ENCODE assay signal across 20 mouse cellular contexts in genomic region chr7:109627851-109628250, GRCm38 (mm10).
A peak's percentile ranks its signal among the peaks of the same experiment; 100 is the strongest.
DNase-seq lines count a peak whose midpoint lies in the region; TF ChIP-seq lines count a peak whose summit lies in the region.
"Had no signal": no experiment of that assay in that cellular context is flagged by ENCODE, and none has a peak within 500 bp of the region (broad histone marks: within the 10 kb centered on the region; RNA-seq: fewer than 3 reads in every experiment).

No protein-coding gene starts in this region.

- no peaks in the 10 kb centered on the region for H3K4me1 ChIP-seq in MEL (ENCODE audit: control insufficient read depth in 1 of 2, insufficient read depth in 2 of 2, low read length in 2 of 2)
- peaks cover 13% of the 10 kb centered on the region; the same call in 1 of the 2 replicates for H3K4me1 ChIP-seq in small intestine, adult 2 months (ENCODE audit: control insufficient read depth, insufficient read depth, insufficient read length, low read length)
- H3K4me1 ChIP-seq: forebrain, embryonic 13.5 days had no signal

- no peaks in the 10 kb centered on the region for H3K9me3 ChIP-seq in MEL (replicated peaks; ENCODE audit: insufficient read depth, low read length)
- H3K9me3 ChIP-seq: embryonic facial prominence, embryonic 13.5 days; forebrain, embryonic 13.5 days; G1E; heart, embryonic 10.5 days; hindbrain, embryonic 12.5 days had no signal

- H3K9ac ChIP-seq in MEL (ENCODE audit: control insufficient read depth, low read depth, low read length, poor library complexity, severe bottlenecking) = no peak overlapping the region
- H3K9ac ChIP-seq: embryonic facial prominence, embryonic 13.5 days; forebrain, embryonic 13.5 days; forebrain, postnatal 0 days; hindbrain, embryonic 12.5 days had no signal

- TF ChIP-seq RAD21 in MEL (IDR thresholded peaks at IDR 0.05; ENCODE audit: low read depth, low read length) = no peak

- no peak for TF ChIP-seq POLR2A in MEL (IDR thresholded peaks at IDR 0.05; ENCODE audit: control insufficient read depth in 1 of 2, insufficient read depth in 1 of 2, low read depth in 1 of 2, low read length in 2 of 2, poor library complexity in 1 of 2)
- TF ChIP-seq POLR2A in small intestine, adult 2 months (IDR thresholded peaks at IDR 0.05; ENCODE audit: low read depth, low read length) = no peak

- H3K27ac ChIP-seq in MEL (ENCODE audit: control insufficient read depth, low read depth, low read length) = no peak overlapping the region
- 0 out of 2 replicates have a peak overlapping the region, but pooled peaks have one; percentile 13 for H3K27ac ChIP-seq in small intestine, adult 2 months (ENCODE audit: insufficient read depth, low read depth, low read length)
- H3K27ac ChIP-seq: embryonic facial prominence, embryonic 13.5 days; forebrain, embryonic 13.5 days; hindbrain, embryonic 12.5 days had no signal

- no peaks in the 10 kb centered on the region for H3K27me3 ChIP-seq in MEL (ENCODE audit: control insufficient read depth in 1 of 2, insufficient read depth in 2 of 2, low read length in 2 of 2)
- no peaks in the 10 kb centered on the region for H3K27me3 ChIP-seq in small intestine, adult 2 months (ENCODE audit: control insufficient read depth, insufficient read depth, low read length)
- H3K27me3 ChIP-seq: embryonic facial prominence, embryonic 13.5 days; forebrain, embryonic 13.5 days; hindbrain, embryonic 12.5 days had no signal

- TF ChIP-seq EP300 in MEL (IDR thresholded peaks at IDR 0.05; ENCODE audit: low read depth in 1 of 2, low read length in 2 of 2) = no peak

- WGBS in small intestine, adult 2 months = 79% methylated on average over 2 of the region's 2 CpGs

- H3K4me3 ChIP-seq in MEL (ENCODE audit: control insufficient read depth in 1 of 2, insufficient read depth in 1 of 2, low read depth in 2 of 2, low read length in 2 of 2) = no peak overlapping the region
- H3K4me3 ChIP-seq in small intestine, adult 2 months (ENCODE audit: low read depth, low read length) = no peak overlapping the region
- H3K4me3 ChIP-seq: embryonic facial prominence, embryonic 13.5 days; forebrain, embryonic 13.5 days; heart, embryonic 10.5 days; hindbrain, embryonic 12.5 days had no signal

- TF ChIP-seq CTCF in MEL (IDR thresholded peaks at IDR 0.05 in 2 of 3, conservative IDR thresholded peaks at IDR 0.05 in 1 of 3; ENCODE audit: control insufficient read depth in 1 of 3, insufficient read depth in 1 of 3, low read depth in 2 of 3, low read length in 3 of 3, poor library complexity in 1 of 3, severe bottlenecking in 1 of 3) = no peak
- no peak for TF ChIP-seq CTCF in small intestine, adult 2 months (IDR thresholded peaks at IDR 0.05; ENCODE audit: extremely low read depth, insufficient read length, insufficient replicate concordance, low read depth, low read length)

- H3K36me3 ChIP-seq in MEL (ENCODE audit: control insufficient read depth in 1 of 2, insufficient read depth in 2 of 2, low read length in 2 of 2) = no peaks in the 10 kb centered on the region
- H3K36me3 ChIP-seq in small intestine, adult 2 months (ENCODE audit: control insufficient read depth, insufficient read depth, low read length) = no peaks in the 10 kb centered on the region
- H3K36me3 ChIP-seq: embryonic facial prominence, embryonic 13.5 days; G1E; heart, embryonic 10.5 days; hindbrain, embryonic 12.5 days had no signal

- peak; percentile 27 for DNase-seq in adrenal gland, adult 2 months
- DNase-seq in adrenal gland, postnatal 36 days = no peak
- DNase-seq in 3134 (ENCODE audit: extremely low read depth, insufficient read length, low spot score) = peak; percentile 46
- DNase-seq in MEL (ENCODE audit: low read depth, low spot score) = no peak
- no peak for DNase-seq in retina, embryonic 14.5 days (ENCODE audit: low spot score)
- no peak for DNase-seq in thymus, postnatal 25 days
- DNase-seq: adrenal gland, postnatal 10 days; cerebellum, adult 18-20 months; cerebellum, adult 9-11 months; cerebellum, postnatal 36 days; forebrain, postnatal 0 days; heart, adult 18-20 months; heart, postnatal 10 days; heart, postnatal 4 days had no signal

- no peaks in the 10 kb centered on the region for H3K79me2 ChIP-seq in MEL (ENCODE audit: control insufficient read depth, insufficient read depth, low read length, poor library complexity)

TF ChIP-seq in MEL, 35 proteins besides CTCF, POLR2A, EP300 and RAD21:
- TF ChIP-seq ZNF384 (IDR thresholded peaks at IDR 0.05; ENCODE audit: low read depth, low read length) (peak; percentile 58), RCOR1 (IDR thresholded peaks at IDR 0.05; ENCODE audit: low read depth, low read length) (no peak)

Comparison
In these comparisons a context has a peak if more than half of its experiments do, and no peak if none do; other contexts are left out.
1. DNase-seq: peak in adrenal gland, adult 2 months (single experiment) and 3134 (single experiment); none in adrenal gland, postnatal 36 days (0 of 2), MEL (single experiment), retina, embryonic 14.5 days (single experiment) and thymus, postnatal 25 days (single experiment).